Mouse (Mus musculus) liver, postnatal 0 days (tissue): ENCODE results near the gene Fam13c. TPM values are rescaled to one million over a fixed set of nuclear protein-coding genes. Genes with fewer than 3 reads are reported as not detected.

Experiments used
- ATAC-seq: fragments of 200-750 bp; cut with Nextera tagmentation; 2 replicates; pipeline ENCODE4 v1.8.0; 2017; ENCODE audit warnings: mild to moderate bottlenecking, moderate library complexity
- DNase-seq: peaks from one replicate; pipeline ENCODE4 v3.0.0-alpha.2; 2016
- H3K27ac ChIP-seq: fragments of 300-500 bp; sonication (generic); 2 replicates; pipeline ENCODE4 v1.5.1; 2014; ENCODE audit warnings: antibody characterized with exemption, moderate library complexity, mild to moderate bottlenecking, low read depth
- H3K27me3 ChIP-seq: fragments of 300-500 bp; sonication (generic); 2 replicates; pipeline ENCODE4 v1.6.1; 2014; ENCODE audit warnings: low read length, control low read depth, mixed read lengths; ENCODE audit not compliant: insufficient read depth
- H3K36me3 ChIP-seq: fragments of 300-500 bp; sonication (generic); replicated peaks from 2 replicates; pipeline ENCODE4 v1.6.1; 2014; ENCODE audit warnings: mild to moderate bottlenecking, control low read depth, low read length, moderate library complexity, mixed read lengths; ENCODE audit not compliant: insufficient read depth
- H3K4me1 ChIP-seq: fragments of 300-500 bp; sonication (generic); 2 replicates; pipeline ENCODE4 v1.6.1; 2014; ENCODE audit warnings: antibody characterized with exemption, mild to moderate bottlenecking, control low read depth; ENCODE audit not compliant: insufficient read depth
- H3K4me2 ChIP-seq: fragments of 300-500 bp; sonication (generic); 2 replicates; pipeline ENCODE4 v1.6.1; 2014; ENCODE audit warnings: low read depth, mild to moderate bottlenecking, low read length, moderate library complexity, mixed read lengths
- H3K4me3 ChIP-seq: fragments of 300-500 bp; sonication (generic); 2 replicates; pipeline ENCODE4 v1.5.1; 2014; ENCODE audit warnings: low read depth, low read length
- H3K9ac ChIP-seq: fragments of 300-500 bp; sonication (generic); replicated peaks from 2 replicates; pipeline ENCODE4 v1.6.1; 2014; ENCODE audit warnings: mild to moderate bottlenecking, moderate library complexity
- H3K9me3 ChIP-seq: fragments of 300-500 bp; sonication (generic); 2 replicates; pipeline ENCODE4 v1.6.1; 2016; ENCODE audit warnings: mild to moderate bottlenecking, control low read depth, low read length, mixed read lengths
- CTCF ChIP-seq: sonication (generic); IDR thresholded peaks from 2 replicates; pipeline ENCODE4 v1.5.1; 2016; ENCODE audit warnings: antibody characterized with exemption, low read depth
- EP300 ChIP-seq: IDR thresholded peaks from 2 replicates; pipeline ENCODE4 v1.6.1; 2016; ENCODE audit warnings: antibody characterized with exemption, low read depth, mild to moderate bottlenecking
- WGBS: fragments of 180-500 bp; shearing (Covaris S2); extraction: QIAGEN DNeasy Blood & Tissue Kit; methylation state at CpG from one replicate; pipeline ENCODE4 v1.1.7; 2014; ENCODE audit not compliant: insufficient replicate concordance; 5-methylcytosine and 5-hydroxymethylcytosine counted together
- polyA plus RNA-seq: library from polyadenylated mRNA; unstranded; fragments of >200 nt; fragmentation: Nextera tagmentation; extraction: Ambion mirVana; gene quantifications from 2 replicates; pipeline ENCODE4 v1.2.1, GENCODE M21; 2015

The Fam13c gene
- polyA plus RNA-seq, 1 experiment from 2014 or later: 0.22 TPM

- Histone ChIP-seq H3K4me2 (peak overlapping the region; percentile 82), H3K4me3 (peak overlapping the region; percentile 56), H3K9me3 (no peaks in the 10 kb centered on the region), H3K4me1 (peaks cover 14% of the 10 kb centered on the region), H3K27me3 (peaks cover 27% of the 10 kb centered on the region), H3K27ac (no peak overlapping the region), H3K9ac (no peak overlapping the region), H3K36me3 (no peaks in the 10 kb centered on the region)
- TF ChIP-seq CTCF: no peak
- TF ChIP-seq EP300: no peak
- no peak for ATAC-seq
- no peak for DNase-seq
- WGBS: 2% methylated on average over 27 of the region's 28 CpGs
Measured at GRCm38 (mm10) chr10:70599925-70600305, 159.6 kb downstream of the Fam13c start.

Other genes with a start within 250 kb of the Fam13c start
- 0.38 and 0.65 TPM in 2 replicates for gene Mrln, start 235.8 kb upstream of the Fam13c start, polyA plus RNA-seq
- gene Slc16a9, start 195.4 kb upstream of the Fam13c start, polyA plus RNA-seq: 1.1 and 1.2 TPM in 2 replicates
- gene Phyhipl, start 215.5 kb downstream of the Fam13c start, polyA plus RNA-seq: 0.07 TPM in 1 of 2 replicates, not detected in the other